In the genomic region with DNA sequence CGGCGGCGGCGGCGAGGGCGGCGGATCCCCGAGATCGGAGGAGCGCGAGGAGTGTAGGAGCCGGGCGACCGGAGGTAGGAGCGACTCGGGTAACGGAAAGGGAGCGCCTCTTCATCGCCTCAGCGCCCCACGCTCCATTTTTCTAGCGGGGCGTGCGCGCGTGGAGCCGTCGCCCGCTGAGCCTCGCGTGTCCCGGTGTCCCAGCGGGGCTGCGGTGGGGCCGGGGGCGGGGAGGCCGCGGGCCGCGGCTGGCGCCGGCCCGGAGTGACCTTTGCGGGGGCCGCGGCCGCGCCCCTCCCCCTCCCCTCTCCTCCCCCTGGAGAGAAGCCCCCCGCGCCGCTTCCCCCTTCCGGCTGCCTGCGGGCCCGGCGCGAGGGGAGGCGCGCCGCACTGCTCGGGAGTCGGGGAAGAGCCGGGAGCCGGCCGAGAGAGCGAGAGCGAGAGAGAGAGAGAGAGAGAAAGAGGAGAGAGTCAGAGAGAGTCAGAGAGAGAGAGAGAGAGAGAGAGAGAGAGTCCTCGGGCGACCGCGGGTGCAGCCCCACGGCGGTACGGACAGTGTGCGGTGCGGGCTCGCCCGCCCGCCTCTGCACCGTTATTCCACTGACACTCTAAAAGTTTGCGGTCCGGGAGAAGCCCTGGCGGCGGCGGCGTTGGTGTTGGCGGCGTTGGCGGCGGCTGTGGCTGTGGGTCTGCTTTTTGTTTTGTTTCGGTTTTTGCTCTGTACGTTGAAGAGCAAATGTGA, we compare ENCODE assay signal across 8 mouse cellular contexts. TPM values are rescaled to one million over a fixed set of nuclear protein-coding genes. Genes with fewer than 3 reads are reported as not detected.
DNase-seq lines count a peak whose midpoint lies in the region; ATAC-seq and TF ChIP-seq lines count a peak whose summit lies in the region.

No protein-coding gene starts in this region.

- no peaks in the 10 kb centered on the region for H3K36me3 ChIP-seq in forebrain, embryonic 13.5 days (ENCODE audit: poor library complexity, severe bottlenecking)
- no peaks in the 10 kb centered on the region for H3K36me3 ChIP-seq in intestine, postnatal 0 days (ENCODE audit: control insufficient read depth, insufficient read depth)

- H3K9me3 ChIP-seq in forebrain, embryonic 13.5 days (replicated peaks): no peaks in the 10 kb centered on the region
- no peaks in the 10 kb centered on the region for H3K9me3 ChIP-seq in intestine, postnatal 0 days (ENCODE audit: control insufficient read depth)

- TF ChIP-seq CTCF in lung, adult 2 months (IDR thresholded peaks at IDR 0.05; ENCODE audit: insufficient read depth, low read length): no peak
- TF ChIP-seq CTCF in intestine, postnatal 0 days (IDR thresholded peaks at IDR 0.05; ENCODE audit: low read depth): peak; percentile 15; the same call in 1 of the 2 replicates

- no peaks in the 10 kb centered on the region; the same call in none of the 2 replicates for H3K4me1 ChIP-seq in lung, adult 2 months (ENCODE audit: control insufficient read depth, insufficient read depth, low read length)
- H3K4me1 ChIP-seq in forebrain, embryonic 13.5 days: peaks cover 19% of the 10 kb centered on the region
- 0 out of 2 replicates have a peak, but pooled peaks cover 3% of the 10 kb centered on the region for H3K4me1 ChIP-seq in intestine, postnatal 0 days (replicated peaks; ENCODE audit: control insufficient read depth, insufficient read depth, low read length)

- TF ChIP-seq POLR2A in lung, adult 2 months (IDR thresholded peaks at IDR 0.05; ENCODE audit: borderline replicate concordance, extremely low read depth, low read depth, low read length): 0 out of 2 replicates have a peak, but pooled peaks have one; percentile 27

- peak overlapping the region; percentile 60 for H3K4me2 ChIP-seq in forebrain, embryonic 13.5 days
- peak overlapping the region; percentile 91 for H3K4me2 ChIP-seq in intestine, postnatal 0 days (replicated peaks; ENCODE audit: low read depth)

- no peaks in the 10 kb centered on the region for H3K27me3 ChIP-seq in forebrain, embryonic 13.5 days
- no peaks in the 10 kb centered on the region for H3K27me3 ChIP-seq in intestine, postnatal 0 days (replicated peaks; ENCODE audit: control insufficient read depth, insufficient read depth, low read length)

- under 1% methylated on average over 75 of the region's 91 CpGs for WGBS in lung, adult 2 months
- under 1% methylated on average over 47 of the region's 91 CpGs for WGBS in forebrain, embryonic 13.5 days
- WGBS in intestine, postnatal 0 days: under 1% methylated on average over 57 of the region's 91 CpGs

- H3K27ac ChIP-seq in forebrain, embryonic 13.5 days: peak overlapping the region; percentile 97
- H3K27ac ChIP-seq in intestine, postnatal 0 days (ENCODE audit: low read depth, low read length): peak overlapping the region; percentile 85

- peak overlapping the region; percentile 98 for H3K9ac ChIP-seq in forebrain, embryonic 13.5 days
- H3K9ac ChIP-seq in intestine, postnatal 0 days (ENCODE audit: low read depth, low read length): peak overlapping the region; percentile 89

- peak overlapping the region; percentile 92 for H3K4me3 ChIP-seq in lung, adult 2 months (replicated peaks; ENCODE audit: extremely low read depth, low read depth, low read length)
- H3K4me3 ChIP-seq in forebrain, embryonic 13.5 days: peak overlapping the region; percentile 88
- peak overlapping the region; percentile 96 for H3K4me3 ChIP-seq in intestine, postnatal 0 days (ENCODE audit: low read depth, low read length)

- DNase-seq in lung, adult 2 months: peak; percentile 23
- DNase-seq in lung, postnatal 25 days (ENCODE audit: low spot score): no peak
- peak; percentile 44 for DNase-seq in adrenal gland, postnatal 25 days
- peak; percentile 30 for DNase-seq in lung, postnatal 36 days
- peak; percentile 63 for DNase-seq in right cerebral cortex, postnatal 4 days
- DNase-seq in cerebellum, adult 9-11 months: no peak

- ATAC-seq in forebrain, embryonic 13.5 days: peak; percentile 58
- peak; percentile 5; the same call in 1 of the 2 replicates for ATAC-seq in intestine, postnatal 0 days

RNA-seq across cellular contexts. Expression of gene Pds5b, which starts 0.5 kb away (rescaled TPM):
- 4.0 and 8.0 TPM in 2 replicates for polyA plus RNA-seq in lung, adult 2 months (2012; rRNA removed)
- 29.5 and 30.1 TPM in 2 replicates for total RNA-seq in adrenal gland, postnatal 25 days (2021)
- 32.0 and 36.0 TPM in 2 replicates for polyA plus RNA-seq in forebrain, embryonic 13.5 days (2015; fragmentation: Nextera tagmentation; extraction: Ambion mirVana)
- 6.7 and 8.5 TPM in 2 replicates for polyA plus RNA-seq in intestine, postnatal 0 days (2015; fragmentation: Nextera tagmentation; extraction: Ambion mirVana)

RNA-seq across cellular contexts. Expression of gene N4bp2l2, which starts 8.1 kb away (rescaled TPM):
- polyA plus RNA-seq in lung, adult 2 months (2012; rRNA removed): 4.6 and 6.3 TPM in 2 replicates
- total RNA-seq in adrenal gland, postnatal 25 days (2021): 81.2 and 89.5 TPM in 2 replicates
- polyA plus RNA-seq in forebrain, embryonic 13.5 days (2015; fragmentation: Nextera tagmentation; extraction: Ambion mirVana): 31.4 and 32.7 TPM in 2 replicates
- 38.3 and 43.2 TPM in 2 replicates for polyA plus RNA-seq in intestine, postnatal 0 days (2015; fragmentation: Nextera tagmentation; extraction: Ambion mirVana)

Comparison
In these comparisons a context has a peak if more than half of its experiments do, and no peak if none do; other contexts are left out.
1. DNase-seq: peak in lung, adult 2 months (single experiment), adrenal gland, postnatal 25 days (single experiment), lung, postnatal 36 days (single experiment) and right cerebral cortex, postnatal 4 days (single experiment); none in lung, postnatal 25 days (single experiment) and cerebellum, adult 9-11 months (single experiment).
2. Peak in every context shown above with its lines, with median percentiles within 50 percentile points of each other: H3K4me3 ChIP-seq.